Mouse (Mus musculus) liver, adult 2 months (tissue): ENCODE data around the gene Zcchc10.
A peak's percentile ranks its signal among the peaks of the same experiment; 100 is the strongest.

Experiments used
- CTCF ChIP-seq: fragments of 200-500 bp; IDR thresholded peaks from 2 replicates; pipeline ENCODE4 v1.5.1; 2011; ENCODE audit warnings: low read depth, low read length, control low read depth
- POLR2A ChIP-seq: fragments of 200-500 bp; IDR thresholded peaks from 2 replicates; pipeline ENCODE4 v1.6.1; 2011; ENCODE audit warnings: low read length, control low read depth; ENCODE audit not compliant: insufficient read depth; ENCODE audit errors: extremely low read depth

GRCm38 (mm10) chr11:53324512-53324968 lies at the start of gene Zcchc10:
- TF ChIP-seq POLR2A, result peak; percentile 45; the same call in 1 of the 2 replicates
- TF ChIP-seq CTCF, result no peak
